Mouse (Mus musculus) small intestine, adult 2 months (tissue): ENCODE results near the gene Espl1.

Experiments
- CTCF ChIP-seq: fragments of 200-500 bp; IDR thresholded peaks from 2 replicates; pipeline ENCODE4 v1.5.1; 2012; ENCODE audit warnings: low read depth, mild to moderate bottlenecking, control low read depth, inconsistent platforms, low read length, moderate library complexity, mixed read lengths; ENCODE audit not compliant: insufficient replicate concordance, insufficient read length; ENCODE audit errors: extremely low read depth
- POLR2A ChIP-seq: fragments of 200-500 bp; IDR thresholded peaks from 2 replicates; pipeline ENCODE4 v1.6.1; 2012; ENCODE audit warnings: low read depth, mild to moderate bottlenecking, control low read depth, inconsistent platforms, low read length, moderate library complexity

- TF ChIP-seq CTCF (no peak), POLR2A (no peak)
These were observed 47.3 kb upstream of the Espl1 start for GRCm38 (mm10) chr15:102248812-102249191.
